Mouse (Mus musculus) kidney, postnatal 0 days (tissue): Measurements from ENCODE around the gene Dsp. TPM values are rescaled to one million over a fixed set of nuclear protein-coding genes. Genes with fewer than 3 reads are reported as not detected.

Source experiments
- ATAC-seq: fragments of 200-750 bp; cut with Nextera tagmentation; replicated peaks from 2 replicates; pipeline ENCODE4 v1.8.0; 2017; ENCODE audit warnings: low read depth, moderate number of reproducible peaks, moderate TSS enrichment, moderate library complexity; ENCODE audit not compliant: low FRiP score
- DNase-seq: peaks from one replicate; pipeline ENCODE4 v3.0.0-alpha.2; 2016; ENCODE audit warnings: low spot score
- H3K27ac ChIP-seq: fragments of 300-500 bp; sonication (generic); 2 replicates; pipeline ENCODE4 v1.5.1; 2014; ENCODE audit warnings: mild to moderate bottlenecking
- H3K27me3 ChIP-seq: fragments of 300-500 bp; sonication (generic); 2 replicates; pipeline ENCODE4 v1.6.1; 2014; ENCODE audit warnings: low read length, mixed read lengths; ENCODE audit not compliant: insufficient read depth
- H3K36me3 ChIP-seq: fragments of 300-500 bp; sonication (generic); 2 replicates; pipeline ENCODE4 v1.6.1; 2014; ENCODE audit warnings: low read length, mixed read lengths; ENCODE audit not compliant: insufficient read depth
- H3K4me1 ChIP-seq: fragments of 300-500 bp; sonication (generic); replicated peaks from 2 replicates; pipeline ENCODE4 v1.6.1; 2014; ENCODE audit warnings: antibody characterized with exemption, low read length, mixed read lengths; ENCODE audit not compliant: insufficient read depth
- H3K4me2 ChIP-seq: fragments of 300-500 bp; sonication (generic); 2 replicates; pipeline ENCODE4 v1.6.1; 2014; ENCODE audit warnings: mild to moderate bottlenecking, low read length, moderate library complexity, mixed read lengths
- H3K4me3 ChIP-seq: fragments of 300-500 bp; sonication (generic); replicated peaks from 2 replicates; pipeline ENCODE4 v1.5.1; 2014; ENCODE audit warnings: low read depth, low read length
- H3K9ac ChIP-seq: fragments of 300-500 bp; sonication (generic); 2 replicates; pipeline ENCODE4 v1.6.1; 2014; ENCODE audit warnings: low read depth, low read length
- H3K9me3 ChIP-seq: fragments of 300-500 bp; sonication (generic); replicated peaks from 2 replicates; pipeline ENCODE4 v1.6.1; 2016; ENCODE audit warnings: low read length, inconsistent platforms, mixed read lengths
- CTCF ChIP-seq: IDR thresholded peaks from 2 replicates; pipeline ENCODE4 v1.5.1; 2016; ENCODE audit warnings: antibody characterized with exemption, low read depth, mild to moderate bottlenecking, moderate library complexity
- WGBS: fragments of 180-500 bp; shearing (Covaris S2); extraction: QIAGEN DNeasy Blood & Tissue Kit; methylation state at CpG from one replicate; pipeline ENCODE4 v1.1.7; 2014; 5-methylcytosine and 5-hydroxymethylcytosine counted together
- polyA plus RNA-seq: library from polyadenylated mRNA; unstranded; fragments of >200 nt; fragmentation: Nextera tagmentation; extraction: Ambion mirVana; gene quantifications from 2 replicates; pipeline ENCODE4 v1.2.1, GENCODE M21; 2015

Gene Dsp
- polyA plus RNA-seq, 1 experiment from 2014 or later = 4.4 TPM

- no peak for TF ChIP-seq CTCF
- H3K27me3 ChIP-seq = no peaks in the 10 kb centered on the region
- no peak overlapping the region for H3K4me3 ChIP-seq
- H3K4me1 ChIP-seq = no peaks in the 10 kb centered on the region
- 86% methylated on average over 11 of the region's 11 CpGs for WGBS
- no peak for ATAC-seq
- H3K9me3 ChIP-seq = no peaks in the 10 kb centered on the region
- no peak overlapping the region for H3K9ac ChIP-seq
- no peak overlapping the region for H3K27ac ChIP-seq
- H3K4me2 ChIP-seq = no peak overlapping the region
- DNase-seq = no peak
- H3K36me3 ChIP-seq = no peaks in the 10 kb centered on the region
These were observed 13.8 kb downstream of the Dsp start for GRCm38 (mm10) chr13:38164932-38165331.

GRCm38 (mm10) chr13:38167056-38167455 lies 16.0 kb downstream of the Dsp start:
- Histone ChIP-seq H3K27me3 (no peaks in the 10 kb centered on the region), H3K36me3 (no peaks in the 10 kb centered on the region), H3K9me3 (no peaks in the 10 kb centered on the region), H3K9ac (no peak overlapping the region), H3K4me2 (no peak overlapping the region), H3K27ac (no peak overlapping the region), H3K4me1 (no peaks in the 10 kb centered on the region), H3K4me3 (no peak overlapping the region)
- ATAC-seq (no peak), DNase-seq (no peak)
- 83% methylated on average over 3 of the region's 3 CpGs for WGBS
- no peak for TF ChIP-seq CTCF

GRCm38 (mm10) chr13:38170707-38171144 lies 19.6 kb downstream of the Dsp start:
- ATAC-seq (peak; percentile 61), DNase-seq (peak; percentile 29)
- Histone ChIP-seq H3K36me3 (no peaks in the 10 kb centered on the region), H3K4me2 (no peak overlapping the region), H3K9me3 (no peaks in the 10 kb centered on the region), H3K27ac (no peak overlapping the region), H3K4me1 (no peaks in the 10 kb centered on the region), H3K27me3 (no peaks in the 10 kb centered on the region), H3K4me3 (no peak overlapping the region), H3K9ac (no peak overlapping the region)
- TF ChIP-seq CTCF = no peak
- WGBS = 32% methylated on average over 4 of the region's 4 CpGs

GRCm38 (mm10) chr13:38193406-38193805 lies 42.3 kb downstream of the Dsp start:
- 62% methylated on average over 10 of the region's 10 CpGs for WGBS
- H3K4me1 ChIP-seq = no peaks in the 10 kb centered on the region
- H3K27me3 ChIP-seq = no peaks in the 10 kb centered on the region
- no peak for ATAC-seq
- no peak for TF ChIP-seq CTCF
- H3K36me3 ChIP-seq = peaks cover 34% of the 10 kb centered on the region
- H3K27ac ChIP-seq = no peak overlapping the region
- no peak overlapping the region for H3K9ac ChIP-seq
- H3K9me3 ChIP-seq = peaks cover 19% of the 10 kb centered on the region; the same call in 1 of the 2 replicates
- no peak overlapping the region for H3K4me3 ChIP-seq
- no peak overlapping the region for H3K4me2 ChIP-seq
- DNase-seq = no peak

- Histone ChIP-seq H3K4me2 (no peak overlapping the region), H3K36me3 (0 out of 2 replicates have a peak, but pooled peaks cover 9% of the 10 kb centered on the region), H3K27ac (no peak overlapping the region), H3K4me1 (peaks cover 8% of the 10 kb centered on the region), H3K27me3 (no peaks in the 10 kb centered on the region), H3K9ac (no peak overlapping the region), H3K4me3 (no peak overlapping the region), H3K9me3 (peaks cover 10% of the 10 kb centered on the region; the same call in 1 of the 2 replicates)
- DNase-seq (no peak), ATAC-seq (no peak)
- no peak for TF ChIP-seq CTCF
- WGBS = 74% methylated on average over 6 of the region's 6 CpGs
These were observed 50.3 kb downstream of the Dsp start for GRCm38 (mm10) chr13:38201413-38201812.

- no peaks in the 10 kb centered on the region for H3K9me3 ChIP-seq
- 46% methylated on average over 4 of the region's 4 CpGs for WGBS
- ATAC-seq = no peak
These were observed 53.1 kb downstream of the Dsp start for GRCm38 (mm10) chr13:38204171-38204570.

More at GRCm38 (mm10) chr13:38204171-38204570, 53.1 kb downstream of the Dsp start:
- Histone ChIP-seq H3K36me3 (no peaks in the 10 kb centered on the region), H3K27ac (no peak overlapping the region), H3K27me3 (no peaks in the 10 kb centered on the region), H3K4me2 (peak overlapping the region; percentile 70), H3K4me1 (peaks cover 12% of the 10 kb centered on the region), H3K9ac (no peak overlapping the region), H3K4me3 (peak overlapping the region; percentile 89)
- no peak for DNase-seq
- no peak for TF ChIP-seq CTCF
